Mouse (Mus musculus) c-Kit-positive CD71-positive TER-119-negative erythroid progenitor cells, embryonic 14.5 days (primary cell): ENCODE data around the gene Map3k6.

Experiments
- DNase-seq: peaks from one replicate; pipeline ENCODE4 v3.0.0-alpha.2; 2013; ENCODE audit warnings: low read depth

Gene Map3k6

DNA sequence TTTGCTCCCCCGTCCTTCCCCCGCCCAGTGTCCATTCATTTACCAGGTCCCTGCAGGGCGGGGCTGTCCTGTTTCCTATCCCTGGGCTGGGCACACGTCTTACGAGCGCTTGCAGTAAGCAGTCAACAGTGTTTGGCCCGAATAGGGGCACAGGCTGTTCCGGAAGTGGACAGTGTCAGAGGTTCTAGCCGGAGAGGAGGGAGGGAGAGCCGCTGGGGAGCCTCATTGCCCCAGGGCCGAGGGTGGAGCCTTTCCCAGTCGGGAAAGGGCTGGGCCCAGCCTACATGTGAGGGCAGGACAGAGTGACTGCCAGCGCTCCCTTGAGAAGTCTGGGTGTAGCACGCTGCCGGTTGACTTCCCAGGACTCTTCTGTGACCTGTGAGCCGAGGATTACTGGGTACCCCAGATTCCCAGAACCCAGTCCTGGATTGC is at the start of gene Map3k6:
Map3k6 (plus strand) TSS at position 329 of the 432 bp plus-strand sequence.
- DNase-seq = peak; percentile 48

DNA sequence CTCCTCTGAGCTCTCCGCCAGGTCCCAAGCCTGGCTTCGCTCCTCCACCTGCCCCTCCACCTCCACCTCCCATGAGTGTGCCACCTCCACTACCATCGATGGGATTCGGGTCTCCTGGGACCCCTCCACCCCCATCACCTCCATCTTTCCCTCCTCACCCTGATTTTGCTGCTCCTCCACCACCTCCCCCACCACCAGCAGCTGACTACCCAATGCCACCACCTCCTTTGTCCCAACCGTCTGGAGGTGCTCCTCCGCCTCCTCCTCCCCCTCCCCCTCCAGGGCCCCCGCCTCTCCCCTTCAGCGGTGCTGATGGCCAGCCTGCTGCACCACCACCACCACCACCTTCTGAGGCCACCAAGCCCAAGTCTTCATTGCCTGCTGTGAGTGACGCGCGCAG is 46.1 kb upstream of the Map3k6 start:
- no peak for DNase-seq

GRCm38 (mm10) chr4:133195014-133195413 is 45.6 kb upstream of the Map3k6 start:
- no peak for DNase-seq

DNA sequence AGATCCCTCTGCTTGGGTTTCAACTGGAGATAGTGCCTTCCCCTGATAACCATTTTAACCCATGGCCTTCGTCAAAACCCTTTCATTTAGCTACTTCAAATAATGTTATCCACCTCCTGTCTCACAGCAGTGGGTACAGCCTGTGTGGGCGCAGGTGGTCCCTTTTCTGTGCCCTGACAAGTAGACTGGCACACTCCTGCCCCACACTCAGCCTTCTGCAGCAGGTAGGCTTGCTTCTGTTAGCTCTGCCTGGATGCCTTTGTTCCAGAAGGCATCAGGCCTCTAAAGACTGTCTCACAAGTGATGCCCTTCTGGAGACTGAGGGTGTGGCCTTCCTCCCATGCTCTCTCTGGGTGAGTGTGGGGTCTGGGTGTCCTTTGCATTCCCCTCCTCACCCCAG is 44.5 kb upstream of the Map3k6 start:
- no peak for DNase-seq

- DNase-seq = no peak
Measured at GRCm38 (mm10) chr4:133196852-133197251, 43.8 kb upstream of the Map3k6 start.

DNA sequence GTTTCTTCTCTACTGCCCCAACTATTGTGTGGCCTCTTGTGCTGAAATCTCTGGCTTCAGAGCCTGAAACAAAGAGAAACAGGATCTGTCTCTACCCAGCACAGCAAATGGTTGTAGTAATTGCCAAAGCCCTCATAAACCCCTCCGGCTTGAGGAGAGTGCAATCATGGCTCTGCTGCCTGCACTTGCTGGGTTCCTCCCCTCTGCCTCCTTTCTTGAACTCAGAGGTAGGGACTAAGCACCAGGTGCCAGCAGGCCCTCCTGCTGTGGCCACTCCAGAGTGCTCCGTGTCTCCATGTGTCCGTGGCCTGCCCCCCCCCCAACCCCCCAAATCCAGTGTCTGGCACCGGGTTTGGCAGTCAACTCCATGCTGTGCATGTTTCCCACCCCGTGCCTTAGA is 43.3 kb upstream of the Map3k6 start:
- no peak for DNase-seq

DNA sequence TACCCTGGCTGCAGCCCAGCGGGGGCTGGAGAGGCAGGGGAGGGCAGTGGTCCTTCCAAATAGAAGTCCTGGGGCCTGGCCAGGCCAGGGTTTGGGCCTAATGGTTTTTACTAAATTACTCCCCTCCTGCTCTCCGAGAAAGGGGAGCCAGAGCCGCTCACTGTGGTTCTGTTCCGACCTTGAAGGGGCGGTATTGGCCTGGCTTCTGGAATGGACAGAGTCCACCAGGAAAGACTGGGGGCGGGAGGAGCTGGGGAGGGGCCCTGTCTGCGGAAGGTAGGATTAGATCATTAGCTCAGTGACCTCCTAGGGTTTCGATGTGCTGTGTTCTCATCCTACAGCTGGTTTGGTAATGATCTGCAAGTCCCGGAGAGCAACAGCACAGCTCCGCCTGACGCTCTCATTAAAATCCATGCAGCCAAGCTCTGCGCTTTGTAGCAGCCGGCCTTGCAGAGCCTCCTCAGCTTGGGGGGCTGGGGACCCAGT is 42.8 kb upstream of the Map3k6 start:
- no peak for DNase-seq

DNA sequence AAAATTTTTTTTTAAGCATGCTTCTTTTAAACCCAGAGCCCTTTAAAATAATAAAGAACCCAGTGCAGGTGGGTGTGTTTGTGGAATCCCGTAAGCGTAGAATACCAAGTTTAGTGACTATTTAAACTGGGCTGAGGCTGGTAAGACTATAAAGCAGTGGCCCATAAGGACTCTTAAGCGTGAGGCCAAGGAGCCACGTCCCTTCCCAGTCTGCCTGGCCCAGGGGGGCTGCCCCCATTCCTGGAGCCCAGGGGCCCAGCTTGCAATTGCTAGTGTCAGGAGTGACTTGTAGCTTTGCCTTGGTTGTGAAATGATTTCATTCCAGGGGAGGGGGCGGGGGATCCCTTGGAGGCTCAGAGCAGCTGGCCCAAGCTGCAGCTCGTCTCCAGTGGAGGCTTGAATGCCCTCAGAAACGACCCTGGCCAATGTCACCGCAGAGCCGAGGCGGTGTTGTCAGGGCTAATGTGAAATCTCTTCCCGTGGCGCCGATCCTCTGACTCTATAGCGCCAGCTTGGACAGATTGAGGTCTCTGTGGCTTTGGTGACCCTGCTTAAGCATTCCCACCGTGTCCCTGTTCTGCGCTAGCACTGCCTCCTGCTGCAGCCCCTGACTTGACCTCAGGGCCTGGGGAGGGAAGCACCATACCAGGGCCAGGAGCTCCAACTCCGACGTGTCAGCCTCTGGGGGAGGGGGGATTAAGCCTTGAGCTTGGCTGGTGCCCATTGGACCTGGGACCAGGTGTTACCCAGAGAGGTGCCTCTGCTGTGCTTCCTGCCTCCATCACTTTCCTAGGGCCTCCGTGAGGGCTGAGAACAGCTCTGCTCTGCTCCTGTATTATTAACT is 42.1 kb upstream of the Map3k6 start:
- no peak for DNase-seq

DNA sequence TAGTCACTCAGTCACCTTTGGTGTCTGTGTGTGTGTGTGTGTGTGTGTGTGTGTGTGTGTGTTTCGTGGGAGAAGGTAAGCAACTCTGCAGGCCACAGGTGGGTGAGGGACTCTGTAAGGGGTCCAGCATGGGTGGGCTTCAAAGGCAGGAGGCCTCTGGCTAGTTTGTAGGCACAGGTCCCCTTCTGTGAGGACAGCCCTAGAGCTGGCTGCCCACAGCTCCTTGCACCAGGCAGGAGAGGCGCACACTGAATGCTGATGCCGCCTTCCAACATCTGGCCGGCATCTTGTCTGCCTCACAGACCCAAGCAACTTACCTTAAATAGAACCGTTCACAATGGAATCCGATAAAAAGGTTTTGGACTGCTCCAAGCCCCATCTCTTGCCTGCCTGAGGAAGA is 40.9 kb upstream of the Map3k6 start:
- no peak for DNase-seq

DNA sequence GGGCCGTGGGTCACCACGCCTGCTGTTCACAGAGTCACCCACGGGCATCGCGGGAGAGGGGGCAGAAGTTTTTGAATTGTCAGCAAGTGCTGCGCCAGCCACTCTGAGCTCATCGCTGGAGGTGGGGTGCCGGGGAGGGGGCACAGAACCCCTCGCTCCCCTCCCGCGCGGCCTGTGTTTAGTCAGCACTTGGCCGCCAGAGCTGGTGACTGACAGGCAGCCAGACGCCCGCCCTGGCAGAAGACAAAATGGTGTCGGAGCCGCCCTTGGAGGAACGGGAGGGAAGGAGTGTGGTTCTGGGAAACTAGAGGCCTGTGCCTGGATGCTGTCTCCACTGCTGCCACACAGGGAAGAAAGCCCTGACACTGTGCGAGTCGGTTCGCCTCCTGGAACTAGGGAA is 40.3 kb upstream of the Map3k6 start:
- no peak for DNase-seq

DNA sequence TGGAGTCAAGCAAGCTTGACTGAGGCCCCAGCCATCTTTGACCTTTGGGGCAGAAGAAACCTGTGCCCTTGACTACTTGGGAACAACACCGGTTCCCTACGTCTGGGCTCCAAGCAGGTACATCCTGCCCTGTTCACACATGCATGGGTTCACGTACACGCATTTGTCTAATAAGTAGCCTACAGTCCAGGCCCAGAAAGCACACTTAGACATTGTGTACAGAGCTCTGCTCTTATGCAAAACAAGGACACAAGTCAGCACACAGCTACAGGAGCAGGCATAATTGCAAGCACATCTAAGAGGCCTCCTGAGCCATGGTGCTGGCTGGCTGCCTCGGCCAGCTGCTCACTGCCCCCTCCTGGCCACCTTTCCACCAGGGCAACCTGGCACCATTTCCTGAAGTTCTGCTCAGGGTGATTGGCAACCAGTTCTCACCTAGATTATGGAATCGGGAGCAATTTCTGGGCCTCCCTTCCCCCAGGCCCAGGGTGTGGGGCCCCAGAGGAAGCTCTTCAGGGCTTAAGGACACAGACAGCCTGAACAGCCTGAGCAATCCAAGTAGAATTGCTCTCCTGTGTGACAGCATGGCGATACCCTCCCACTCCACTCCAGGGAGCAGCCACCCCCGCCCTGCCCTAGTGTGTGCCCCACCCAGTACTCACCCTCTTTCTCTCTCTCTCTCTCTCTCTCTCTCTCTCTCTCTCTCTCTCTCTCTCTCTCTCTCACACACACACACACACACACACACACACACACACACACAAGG is 39.4 kb upstream of the Map3k6 start:
- no peak for DNase-seq

GRCm38 (mm10) chr4:133202254-133202653 is 38.4 kb upstream of the Map3k6 start:
- DNase-seq = no peak

DNA sequence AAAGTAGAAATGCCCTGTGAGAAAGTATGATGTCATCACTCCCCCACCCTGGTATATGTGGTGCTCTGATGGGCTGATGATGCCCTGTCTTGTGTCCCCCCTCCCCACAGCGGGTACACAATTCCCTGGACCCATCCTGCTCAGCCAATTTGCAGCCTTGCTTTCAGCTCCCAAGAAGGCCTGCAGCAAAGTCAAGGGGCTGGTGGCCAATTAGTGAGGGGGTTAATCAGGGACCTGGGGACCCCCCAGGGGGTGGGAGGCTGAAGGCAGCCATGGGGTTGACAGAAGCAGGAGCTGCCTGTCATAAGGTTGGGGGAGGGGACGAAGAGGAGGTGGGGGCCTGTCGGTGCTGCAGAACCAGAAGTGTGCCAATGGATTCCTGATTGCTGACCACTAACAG is 37.0 kb upstream of the Map3k6 start:
- no peak for DNase-seq

DNA sequence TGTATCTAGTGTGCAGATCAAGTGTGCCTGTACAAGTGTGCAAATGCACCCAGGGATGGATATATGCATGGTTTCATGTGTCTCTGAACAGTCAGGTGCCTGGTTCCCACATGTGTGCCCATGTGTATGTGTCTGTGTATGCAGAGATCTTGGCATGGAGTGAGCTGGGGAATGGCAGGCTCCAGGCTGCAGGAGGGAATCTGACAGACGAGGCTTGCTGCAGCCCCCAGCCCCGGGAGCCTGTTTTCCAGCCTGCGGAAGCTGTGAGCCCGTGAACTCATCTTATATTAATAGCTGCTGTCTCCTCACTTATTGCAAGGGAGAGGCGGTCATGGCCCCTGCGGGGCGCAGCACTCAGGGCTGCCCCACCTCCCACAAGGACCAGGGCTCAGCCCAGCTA is 36.2 kb upstream of the Map3k6 start:
- no peak for DNase-seq

DNA sequence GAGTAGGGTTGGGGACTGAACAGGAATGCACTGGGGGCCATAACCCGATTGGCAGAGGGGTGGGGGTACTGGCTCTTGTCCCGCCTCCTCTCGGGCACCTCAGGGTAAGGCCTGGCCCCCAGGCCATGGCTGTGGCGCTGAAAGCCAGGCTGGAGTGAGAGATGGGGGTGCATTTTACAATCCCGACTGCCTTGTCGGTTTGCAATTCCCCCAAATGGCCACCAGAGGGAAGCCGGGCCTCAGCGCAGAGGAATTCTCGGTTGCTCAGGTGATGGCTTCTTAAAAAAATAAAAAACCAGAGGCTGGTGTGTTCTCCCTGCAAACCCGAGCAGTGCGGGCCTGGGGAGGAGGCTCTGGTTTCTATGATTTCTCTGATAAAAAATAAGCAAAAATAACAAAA is 31.3 kb upstream of the Map3k6 start:
- peak; percentile 53 for DNase-seq

- DNase-seq = no peak
Measured at GRCm38 (mm10) chr4:133210023-133210787, 30.4 kb upstream of the Map3k6 start.

GRCm38 (mm10) chr4:133210788-133211390 is 29.7 kb upstream of the Map3k6 start:
- no peak for DNase-seq

- DNase-seq = no peak
Measured at GRCm38 (mm10) chr4:133211751-133212561, 28.7 kb upstream of the Map3k6 start, which contains the start of the genes Cd164l2 and Gpr3. Gene Cd164l2, plus strand, starts transcription at chr4:133212131. Gene Gpr3, minus strand, starts transcription at chr4:133212536.

- peak; percentile 52 for DNase-seq
Measured at GRCm38 (mm10) chr4:133212562-133213267, 27.9 kb upstream of the Map3k6 start.

DNA sequence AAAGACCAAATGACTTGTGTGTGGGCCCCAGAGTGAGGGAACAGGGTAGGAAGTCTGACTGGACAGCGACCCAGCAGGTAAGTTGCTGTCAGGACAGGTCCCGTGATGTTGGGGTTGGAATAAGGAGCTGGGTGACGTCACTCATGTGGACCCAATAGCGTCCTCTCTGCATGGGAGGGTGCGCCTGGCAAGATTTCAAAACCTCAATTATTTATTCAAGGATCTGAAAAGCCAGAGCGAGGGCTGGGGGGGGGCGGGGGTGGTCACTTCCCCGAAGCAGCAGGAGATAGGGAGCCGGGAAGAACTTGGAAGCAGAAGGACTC is 27.4 kb upstream of the Map3k6 start:
- DNase-seq = no peak
